Mouse (Mus musculus): ENCODE results near the gene Awat2.

DNA sequence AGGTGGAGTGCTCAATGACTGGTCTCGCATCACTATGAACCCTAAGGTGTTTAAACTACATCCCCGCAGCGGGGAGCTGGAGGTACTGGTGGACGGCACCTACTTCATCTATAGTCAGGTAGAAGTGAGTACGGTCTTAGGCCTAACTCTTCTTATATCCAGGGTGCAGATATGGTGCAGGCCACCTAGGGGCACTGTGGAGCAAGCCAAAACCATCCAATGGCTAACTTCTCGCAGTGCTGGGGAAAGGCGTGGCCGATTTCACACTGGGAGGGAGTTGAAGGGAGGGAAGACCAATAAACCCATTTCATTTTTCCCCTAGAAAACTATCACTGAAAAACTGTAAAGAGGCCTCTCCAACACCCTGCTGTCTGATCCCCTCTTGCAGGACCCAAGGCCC, 47.5 kb downstream of the Awat2 start:
- TF ChIP-seq CTCF (IDR thresholded peaks at IDR 0.05; ENCODE audit: control insufficient read depth, insufficient read depth, low read length) (no peak), POLR2A (IDR thresholded peaks at IDR 0.05; ENCODE audit: borderline replicate concordance, control insufficient read depth, low read depth, low read length) (no peak)

All from bone marrow, adult 2 months (tissue).